Mouse (Mus musculus) hindbrain, embryonic 14.5 days (tissue): ENCODE results near the gene B3galt6. TPM values are rescaled to one million over a fixed set of nuclear protein-coding genes. Genes with fewer than 3 reads are reported as not detected.

Experiments
- ATAC-seq: fragments of 200-750 bp; cut with Nextera tagmentation; 2 replicates; pipeline ENCODE4 v1.8.0; 2017; ENCODE audit warnings: moderate number of reproducible peaks, mild to moderate bottlenecking, moderate TSS enrichment, moderate library complexity; ENCODE audit not compliant: low FRiP score
- DNase-seq: peaks from one replicate; pipeline ENCODE4 v3.0.0-alpha.2; 2015; ENCODE audit warnings: low spot score
- H3K27ac ChIP-seq: fragments of 300-500 bp; sonication (generic); 2 replicates; pipeline ENCODE4 v1.5.1; 2014; ENCODE audit warnings: mild to moderate bottlenecking, moderate library complexity
- H3K27me3 ChIP-seq: fragments of 300-500 bp; sonication (generic); 2 replicates; pipeline ENCODE4 v1.6.1; 2014; ENCODE audit warnings: mild to moderate bottlenecking, low read length, mixed read lengths; ENCODE audit not compliant: control insufficient read depth, insufficient read depth
- H3K36me3 ChIP-seq: fragments of 300-500 bp; sonication (generic); replicated peaks from 2 replicates; pipeline ENCODE4 v1.6.1; 2014; ENCODE audit not compliant: control insufficient read depth, insufficient read depth
- H3K4me1 ChIP-seq: fragments of 300-500 bp; sonication (generic); replicated peaks from 2 replicates; pipeline ENCODE4 v1.6.1; 2014; ENCODE audit warnings: antibody characterized with exemption, low read length, mixed read lengths; ENCODE audit not compliant: control insufficient read depth, insufficient read depth
- H3K4me2 ChIP-seq: fragments of 300-500 bp; sonication (generic); replicated peaks from 2 replicates; pipeline ENCODE4 v1.6.1; 2014; ENCODE audit warnings: mild to moderate bottlenecking, moderate library complexity
- H3K4me3 ChIP-seq: fragments of 300-500 bp; sonication (generic); replicated peaks from 2 replicates; pipeline ENCODE4 v1.5.1; 2014; ENCODE audit warnings: mild to moderate bottlenecking, low read length
- H3K9ac ChIP-seq: fragments of 300-500 bp; sonication (generic); 2 replicates; pipeline ENCODE4 v1.6.1; 2014
- H3K9me3 ChIP-seq: fragments of 300-500 bp; sonication (generic); 2 replicates; pipeline ENCODE4 v1.6.1; 2016; ENCODE audit warnings: low read length; ENCODE audit not compliant: control insufficient read depth
- WGBS: fragments of 180-500 bp; shearing (Covaris S2); extraction: QIAGEN DNeasy Blood & Tissue Kit; methylation state at CpG from one replicate; pipeline ENCODE4 v1.1.7; 2014; 5-methylcytosine and 5-hydroxymethylcytosine counted together
- polyA plus RNA-seq: library from polyadenylated mRNA; unstranded; fragments of >200 nt; fragmentation: Nextera tagmentation; extraction: Ambion mirVana; gene quantifications from 2 replicates; pipeline ENCODE4 v1.2.1, GENCODE M21; 2014

The B3galt6 gene
- polyA plus RNA-seq, 1 experiment from 2014 or later, result 38.4 TPM

DNA sequence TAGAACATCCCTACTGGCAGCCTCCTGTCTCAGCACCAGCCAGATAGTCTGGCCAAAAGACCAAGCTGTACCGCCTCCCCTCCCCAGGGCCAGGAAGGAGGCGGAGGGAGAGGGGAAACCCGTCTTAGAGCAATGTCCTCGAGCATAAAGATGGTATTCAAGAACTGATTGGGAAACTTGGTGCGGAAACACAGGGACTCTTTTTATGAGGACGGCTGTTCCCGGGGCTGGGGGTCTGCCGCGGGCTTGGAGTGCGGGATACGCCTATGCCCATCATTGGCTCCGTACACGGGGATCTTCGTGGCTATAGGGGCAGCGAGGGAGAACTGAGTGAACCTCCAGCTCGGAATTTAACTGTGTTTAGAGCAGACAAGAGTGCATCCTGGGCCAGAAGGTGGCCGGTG is 49.4 kb downstream of the B3galt6 start:
- Histone ChIP-seq H3K4me3 (peak overlapping the region; percentile 94), H3K4me1 (peaks cover 19% of the 10 kb centered on the region), H3K27ac (peak overlapping the region; percentile 83), H3K9ac (peak overlapping the region; percentile 91), H3K27me3 (no peaks in the 10 kb centered on the region), H3K4me2 (peak overlapping the region; percentile 98), H3K36me3 (peaks cover 17% of the 10 kb centered on the region), H3K9me3 (no peaks in the 10 kb centered on the region)
- ATAC-seq, result peak; percentile 63; the same call in 1 of the 2 replicates
- WGBS, result 2% methylated on average over 17 of the region's 17 CpGs
- no peak for DNase-seq

Other genes with a start within 250 kb of the B3galt6 start
- 73.0 and 82.2 TPM in 2 replicates for gene Atad3a, start 231.6 kb downstream of the B3galt6 start, polyA plus RNA-seq
- 24.7 and 27.6 TPM in 2 replicates for gene Vwa1, start 218.0 kb downstream of the B3galt6 start, polyA plus RNA-seq
- gene Tmem88b, start 206.8 kb downstream of the B3galt6 start, polyA plus RNA-seq, result 0.84 and 0.93 TPM in 2 replicates
- gene Ankrd65, start 202.2 kb downstream of the B3galt6 start, polyA plus RNA-seq, result not detected in 2 replicates
- 265 and 267 TPM in 2 replicates for gene Mrpl20, start 189.8 kb downstream of the B3galt6 start, polyA plus RNA-seq
- 131 and 133 TPM in 2 replicates for gene Ccnl2, start 180.2 kb downstream of the B3galt6 start, polyA plus RNA-seq
- gene Aurkaip1, start 161.4 kb downstream of the B3galt6 start, polyA plus RNA-seq, result 114 and 126 TPM in 2 replicates
- 24.5 and 25.8 TPM in 2 replicates for gene Mxra8, start 153.0 kb downstream of the B3galt6 start, polyA plus RNA-seq
- 13.6 and 15.6 TPM in 2 replicates for gene Dvl1, start 145.2 kb downstream of the B3galt6 start, polyA plus RNA-seq
- gene Tas1r3, start 129.3 kb downstream of the B3galt6 start, polyA plus RNA-seq, result 0.40 and 0.41 TPM in 2 replicates
- 33.5 TPM in 2 replicates for gene Cptp, start 123.2 kb downstream of the B3galt6 start, polyA plus RNA-seq
- gene Ints11, start 123.1 kb downstream of the B3galt6 start, polyA plus RNA-seq, result 69.6 and 71.4 TPM in 2 replicates
- 51.8 and 53.8 TPM in 2 replicates for gene Pusl1, start 100.9 kb downstream of the B3galt6 start, polyA plus RNA-seq
- 71.8 and 73.5 TPM in 2 replicates for gene Acap3, start 100.8 kb downstream of the B3galt6 start, polyA plus RNA-seq
- gene Ube2j2, start 48.8 kb downstream of the B3galt6 start, polyA plus RNA-seq, result 120 and 125 TPM in 2 replicates
- gene C1qtnf12, start 30.3 kb downstream of the B3galt6 start, polyA plus RNA-seq, result 11.2 and 13.5 TPM in 2 replicates
- 112 and 114 TPM in 2 replicates for gene Sdf4, start 223 bp upstream of the B3galt6 start, polyA plus RNA-seq
- gene Tnfrsf4, start 21.2 kb upstream of the B3galt6 start, polyA plus RNA-seq, result 0.79 TPM in 1 of 2 replicates, not detected in the other
- gene Tnfrsf18, start 33.5 kb upstream of the B3galt6 start, polyA plus RNA-seq, result 1.9 and 2.3 TPM in 2 replicates
- gene Ttll10, start 66.8 kb upstream of the B3galt6 start, polyA plus RNA-seq, result 0.11 TPM in 1 of 2 replicates, not detected in the other
- gene 9430015G10Rik, start 117.3 kb upstream of the B3galt6 start, polyA plus RNA-seq, result 29.1 and 30.5 TPM in 2 replicates
- 0.59 and 0.81 TPM in 2 replicates for gene Rnf223, start 137.9 kb upstream of the B3galt6 start, polyA plus RNA-seq
- gene Agrn, start 204.8 kb upstream of the B3galt6 start, polyA plus RNA-seq, result 121 and 127 TPM in 2 replicates
- 0.87 and 0.90 TPM in 2 replicates for gene Isg15, start 208.2 kb upstream of the B3galt6 start, polyA plus RNA-seq
- 0.68 and 1.2 TPM in 2 replicates for gene AW011738, start 210.7 kb upstream of the B3galt6 start, polyA plus RNA-seq
- gene Perm1, start 223.2 kb upstream of the B3galt6 start, polyA plus RNA-seq, result 1.9 and 2.2 TPM in 2 replicates
- gene Plekhn1, start 242.2 kb upstream of the B3galt6 start, polyA plus RNA-seq, result 28.6 and 28.7 TPM in 2 replicates
- gene Noc2l, start 243.4 kb upstream of the B3galt6 start, polyA plus RNA-seq, result 47.9 and 49.5 TPM in 2 replicates